In genomic region chr19:47485997-47486566, GRCm38 (mm10) we compare ENCODE assay signal across 10 mouse cellular contexts. TPM values are rescaled to one million over a fixed set of nuclear protein-coding genes. Genes with fewer than 3 reads are reported as not detected.
DNase-seq lines count a peak whose midpoint lies in the region; ATAC-seq and TF ChIP-seq lines count a peak whose summit lies in the region.
"Had no signal": no experiment of that assay in that cellular context is flagged by ENCODE, and none has a peak within 500 bp of the region (broad histone marks: within the 10 kb centered on the region; RNA-seq: fewer than 3 reads in every experiment).

No protein-coding gene starts in this region.

- TF ChIP-seq POLR2A in heart, adult 2 months (IDR thresholded peaks at IDR 0.05; ENCODE audit: insufficient read depth, low read depth, low read length), result peak; percentile 29; the same call in 1 of the 2 replicates

- peaks cover 7% of the 10 kb centered on the region; the same call in 1 of the 2 replicates for H3K9me3 ChIP-seq in kidney, embryonic 14.5 days (ENCODE audit: control insufficient read depth, low read length)
- H3K9me3 ChIP-seq in limb, embryonic 12.5 days, result peaks cover 9% of the 10 kb centered on the region; the same call in 1 of the 2 replicates

- WGBS in kidney, embryonic 14.5 days, result 37% methylated on average over 9 of the region's 9 CpGs
- 5% methylated on average over 9 of the region's 9 CpGs for WGBS in heart, adult 2 months
- WGBS in limb, embryonic 12.5 days, result 37% methylated on average over 9 of the region's 9 CpGs

- peaks cover 4% of the 10 kb centered on the region; the same call in 1 of the 2 replicates for H3K4me1 ChIP-seq in kidney, embryonic 14.5 days (ENCODE audit: control insufficient read depth, insufficient read depth, low read length)
- H3K4me1 ChIP-seq in heart, adult 2 months (ENCODE audit: control insufficient read depth, insufficient read depth, low read length), result peaks cover 5% of the 10 kb centered on the region
- peaks cover 6% of the 10 kb centered on the region for H3K4me1 ChIP-seq in limb, embryonic 12.5 days (replicated peaks)

- H3K4me2 ChIP-seq in kidney, embryonic 14.5 days (replicated peaks; ENCODE audit: low read depth, low read length), result peak overlapping the region; percentile 26; the same call in 1 of the 2 replicates
- H3K4me2 ChIP-seq in limb, embryonic 12.5 days, result no peak overlapping the region

- H3K9ac ChIP-seq in kidney, embryonic 14.5 days (ENCODE audit: low read depth, low read length), result no peak overlapping the region
- peak overlapping the region; percentile 47 for H3K9ac ChIP-seq in heart, adult 2 months (ENCODE audit: low read depth, low read length)
- peak overlapping the region; percentile 37 for H3K9ac ChIP-seq in limb, embryonic 12.5 days (replicated peaks)

- no peaks in the 10 kb centered on the region for H3K79me2 ChIP-seq in heart, adult 2 months (replicated peaks; ENCODE audit: control insufficient read depth, insufficient read depth, low read length)

- TF ChIP-seq EP300 in heart, adult 2 months (IDR thresholded peaks at IDR 0.05; ENCODE audit: insufficient read depth, low read depth, low read length), result peak; percentile 26; the same call in 1 of the 2 replicates

- DNase-seq in kidney, adult 18-20 months, result no peak
- DNase-seq in brain, adult 2 months (ENCODE audit: low read depth, low spot score), result peak; percentile 72
- DNase-seq in heart, adult 2 months, result peak in 1 of 2 experiments; percentile 60
- DNase-seq in layer of hippocampus, adult 2 months (ENCODE audit: low spot score in 2 of 2), result no peak
- DNase-seq in layer of hippocampus, adult 9-10 months (ENCODE audit: low spot score), result no peak
- no peak for DNase-seq in B cell, adult 2 months
- DNase-seq: spleen, adult 18-20 months had no signal

- ATAC-seq in kidney, embryonic 14.5 days (ENCODE audit: low FRiP score, low TSS enrichment), result peak; percentile 69
- ATAC-seq in limb, embryonic 12.5 days (ENCODE audit: insufficient number of reproducible peaks, insufficient read depth, low FRiP score, low TSS enrichment, low read depth), result no peak

- intact Hi-C loops in heart, adult 2 months (cut with DNase I), result no loop called here

- no peaks in the 10 kb centered on the region for H3K36me3 ChIP-seq in kidney, embryonic 14.5 days (ENCODE audit: control insufficient read depth, insufficient read depth, low read length)
- no peaks in the 10 kb centered on the region for H3K36me3 ChIP-seq in heart, adult 2 months (ENCODE audit: control insufficient read depth, insufficient read depth, low read length)
- no peaks in the 10 kb centered on the region for H3K36me3 ChIP-seq in limb, embryonic 12.5 days
- H3K36me3 ChIP-seq: G1E had no signal

- H3K27me3 ChIP-seq in kidney, embryonic 14.5 days (ENCODE audit: control insufficient read depth, insufficient read depth, low read length), result no peaks in the 10 kb centered on the region
- H3K27me3 ChIP-seq in heart, adult 2 months (ENCODE audit: control insufficient read depth, insufficient read depth, low read length), result no peaks in the 10 kb centered on the region
- 0 out of 2 replicates have a peak, but pooled peaks cover 3% of the 10 kb centered on the region for H3K27me3 ChIP-seq in limb, embryonic 12.5 days

- no peak overlapping the region for H3K4me3 ChIP-seq in kidney, embryonic 14.5 days (ENCODE audit: low read length)
- no peak overlapping the region for H3K4me3 ChIP-seq in heart, adult 2 months
- H3K4me3 ChIP-seq in limb, embryonic 12.5 days (replicated peaks), result no peak overlapping the region
- H3K4me3 ChIP-seq in layer of hippocampus, adult 2 months, result no peak overlapping the region

- no peak for TF ChIP-seq CTCF in heart, adult 2 months (IDR thresholded peaks at IDR 0.05)
- TF ChIP-seq CTCF in layer of hippocampus, adult 2 months (conservative IDR thresholded peaks at IDR 0.05), result no peak

- peak overlapping the region; percentile 65 for H3K27ac ChIP-seq in kidney, embryonic 14.5 days (ENCODE audit: low read depth, low read length)
- H3K27ac ChIP-seq in heart, adult 2 months, result peak overlapping the region; percentile 73
- no peak overlapping the region; the same call in 1 of the 2 replicates for H3K27ac ChIP-seq in limb, embryonic 12.5 days
- no peak overlapping the region for H3K27ac ChIP-seq in layer of hippocampus, adult 2 months

RNA-seq across cellular contexts. Expression of gene Sh3pxd2a, which starts 21.9 kb away (rescaled TPM):
- 8.7 and 9.6 TPM in 2 replicates for polyA plus RNA-seq in kidney, embryonic 14.5 days (2014; fragmentation: Nextera tagmentation; extraction: Ambion mirVana)
- 10 to 100 TPM; 52.3 to 53.2 TPM for total RNA-seq in heart, adult 2 months (2021)
- 36.1 and 40.3 TPM in 2 replicates for polyA plus RNA-seq in heart, adult 2 months (2012; rRNA removed)
- 6.8 and 7.7 TPM in 2 replicates for polyA plus RNA-seq in limb, embryonic 12.5 days (2016; fragmentation: Nextera tagmentation; extraction: Ambion mirVana)
- 10 to 100 TPM; 33.0 to 35.4 TPM for total RNA-seq in layer of hippocampus, adult 2 months (2021)
- polyA plus RNA-seq: G1E had no signal

RNA-seq across cellular contexts. Expression of gene Stn1, which starts 51.2 kb away (rescaled TPM):
- polyA plus RNA-seq in kidney, embryonic 14.5 days (2014; fragmentation: Nextera tagmentation; extraction: Ambion mirVana), result 54.7 and 55.0 TPM in 2 replicates
- 10 to 100 TPM; 15.8 to 20.0 TPM for total RNA-seq in heart, adult 2 months (2021)
- 15.7 and 16.0 TPM in 2 replicates for polyA plus RNA-seq in heart, adult 2 months (2012; rRNA removed)
- 55.1 and 55.3 TPM in 2 replicates for polyA plus RNA-seq in limb, embryonic 12.5 days (2016; fragmentation: Nextera tagmentation; extraction: Ambion mirVana)
- 10 to 100 TPM; 22.6 to 23.8 TPM for total RNA-seq in layer of hippocampus, adult 2 months (2021)

Comparison
In these comparisons a context has a peak if more than half of its experiments do, and no peak if none do; other contexts are left out.
1. H3K27ac ChIP-seq: peak in kidney, embryonic 14.5 days (single experiment) and heart, adult 2 months (single experiment); none in limb, embryonic 12.5 days (single experiment) and layer of hippocampus, adult 2 months (single experiment).